Mouse (Mus musculus): ENCODE measurements at regions not wholly inside any gene's neighbourhood (a gene's known extent, or its start where the extent isn't known, plus 50 kb on each side); places are given as distances from the start of the nearest gene placed in this dataset.

GRCm38 (mm10) chr12:32640591-32640990 lies 178.8 kb upstream of the Nampt start:
- DNase-seq (ENCODE audit: low spot score): no peak

GRCm38 (mm10) chr12:32642493-32642892 lies 176.9 kb upstream of the Nampt start:
- DNase-seq (ENCODE audit: low spot score): no peak

GRCm38 (mm10) chr12:32653096-32653495 lies 166.2 kb upstream of the Nampt start:
- peak; percentile 7 for DNase-seq (ENCODE audit: low spot score)

GRCm38 (mm10) chr12:32656194-32656593 lies 163.2 kb upstream of the Nampt start:
- no peak for DNase-seq (ENCODE audit: low spot score)

GRCm38 (mm10) chr12:32661782-32662413 lies 157.4 kb upstream of the Nampt start:
- no peak for DNase-seq (ENCODE audit: low spot score)

- no peak for DNase-seq (ENCODE audit: low spot score)
These were observed 153.3 kb upstream of the Nampt start for GRCm38 (mm10) chr12:32666040-32666439.

GRCm38 (mm10) chr12:32677908-32678307 lies 141.4 kb upstream of the Nampt start:
- DNase-seq (ENCODE audit: low spot score): no peak

GRCm38 (mm10) chr12:32678756-32679155 lies 140.6 kb upstream of the Nampt start:
- no peak for DNase-seq (ENCODE audit: low spot score)

GRCm38 (mm10) chr12:32681910-32682309 lies 137.4 kb upstream of the Nampt start:
- no peak for DNase-seq (ENCODE audit: low spot score)

- DNase-seq (ENCODE audit: low spot score): no peak
These were observed 136.0 kb upstream of the Nampt start for GRCm38 (mm10) chr12:32683375-32683774.

- no peak for DNase-seq (ENCODE audit: low spot score)
These were observed 133.5 kb upstream of the Nampt start for GRCm38 (mm10) chr12:32685788-32686385.

GRCm38 (mm10) chr12:32689361-32689760 lies 130.0 kb upstream of the Nampt start:
- DNase-seq (ENCODE audit: low spot score): no peak

- no peak for DNase-seq (ENCODE audit: low spot score)
These were observed 129.2 kb upstream of the Nampt start for GRCm38 (mm10) chr12:32690096-32690495.

- no peak for DNase-seq (ENCODE audit: low spot score)
These were observed 127.1 kb upstream of the Nampt start for GRCm38 (mm10) chr12:32692081-32692819.

- no peak for DNase-seq (ENCODE audit: low spot score)
These were observed 126.4 kb upstream of the Nampt start for GRCm38 (mm10) chr12:32692962-32693361.

- DNase-seq (ENCODE audit: low spot score): no peak
These were observed 125.7 kb upstream of the Nampt start for GRCm38 (mm10) chr12:32693678-32694077.

GRCm38 (mm10) chr12:32696832-32697231 lies 122.5 kb upstream of the Nampt start:
- no peak for DNase-seq (ENCODE audit: low spot score)

GRCm38 (mm10) chr12:32709188-32709587 lies 110.2 kb upstream of the Nampt start:
- DNase-seq (ENCODE audit: low spot score): no peak

GRCm38 (mm10) chr12:32717129-32717921 lies 102.0 kb upstream of the Nampt start:
- no peak for DNase-seq (ENCODE audit: low spot score)

GRCm38 (mm10) chr12:32719203-32719602 lies 100.1 kb upstream of the Nampt start:
- no peak for DNase-seq (ENCODE audit: low spot score)

- DNase-seq (ENCODE audit: low spot score): no peak
These were observed 94.7 kb upstream of the Nampt start for GRCm38 (mm10) chr12:32724451-32725188.
